Mouse (Mus musculus) hindbrain, embryonic 16.5 days (tissue): ENCODE measurements at regions not wholly inside any gene's neighbourhood (a gene's known extent, or its start where the extent isn't known, plus 50 kb on each side); places are given as distances from the start of the nearest gene placed in this dataset.

Experiments used
- ATAC-seq: fragments of 200-750 bp; cut with Nextera tagmentation; 2 replicates; pipeline ENCODE4 v1.8.0; 2017; ENCODE audit warnings: moderate TSS enrichment, moderate library complexity
- H3K27ac ChIP-seq: fragments of 300-500 bp; sonication (generic); 2 replicates; pipeline ENCODE4 v1.5.1; 2014; ENCODE audit warnings: low read depth, mild to moderate bottlenecking, control low read depth, low read length, moderate library complexity
- H3K27me3 ChIP-seq: fragments of 300-500 bp; sonication (generic); replicated peaks from 2 replicates; pipeline ENCODE4 v1.6.1; 2014; ENCODE audit warnings: low read length; ENCODE audit not compliant: control insufficient read depth, insufficient read depth
- H3K36me3 ChIP-seq: fragments of 300-500 bp; sonication (generic); 2 replicates; pipeline ENCODE4 v1.6.1; 2014; ENCODE audit warnings: mild to moderate bottlenecking, low read length, moderate library complexity, mixed read lengths; ENCODE audit not compliant: control insufficient read depth, insufficient read depth
- H3K4me1 ChIP-seq: fragments of 300-500 bp; sonication (generic); 2 replicates; pipeline ENCODE4 v1.6.1; 2014; ENCODE audit warnings: low read depth, low read length; ENCODE audit not compliant: control insufficient read depth, insufficient read depth
- H3K4me2 ChIP-seq: fragments of 300-500 bp; sonication (generic); 2 replicates; pipeline ENCODE4 v1.6.1; 2014; ENCODE audit warnings: mild to moderate bottlenecking, low read length, control low read depth, moderate library complexity
- H3K4me3 ChIP-seq: fragments of 300-500 bp; sonication (generic); 2 replicates; pipeline ENCODE4 v1.5.1; 2014; ENCODE audit warnings: mild to moderate bottlenecking, low read length, control low read depth, moderate library complexity
- H3K9ac ChIP-seq: fragments of 300-500 bp; sonication (generic); 2 replicates; pipeline ENCODE4 v1.6.1; 2014; ENCODE audit warnings: low read depth, mild to moderate bottlenecking, control low read depth, low read length, moderate library complexity
- H3K9me3 ChIP-seq: fragments of 300-500 bp; sonication (generic); 2 replicates; pipeline ENCODE4 v1.6.1; 2014; ENCODE audit warnings: mild to moderate bottlenecking, low read length, moderate library complexity; ENCODE audit not compliant: control insufficient read depth
- WGBS: fragments of 180-500 bp; shearing (Covaris S2); extraction: QIAGEN DNeasy Blood & Tissue Kit; methylation state at CpG from one replicate; pipeline ENCODE4 v1.1.7; 2014; 5-methylcytosine and 5-hydroxymethylcytosine counted together

DNA sequence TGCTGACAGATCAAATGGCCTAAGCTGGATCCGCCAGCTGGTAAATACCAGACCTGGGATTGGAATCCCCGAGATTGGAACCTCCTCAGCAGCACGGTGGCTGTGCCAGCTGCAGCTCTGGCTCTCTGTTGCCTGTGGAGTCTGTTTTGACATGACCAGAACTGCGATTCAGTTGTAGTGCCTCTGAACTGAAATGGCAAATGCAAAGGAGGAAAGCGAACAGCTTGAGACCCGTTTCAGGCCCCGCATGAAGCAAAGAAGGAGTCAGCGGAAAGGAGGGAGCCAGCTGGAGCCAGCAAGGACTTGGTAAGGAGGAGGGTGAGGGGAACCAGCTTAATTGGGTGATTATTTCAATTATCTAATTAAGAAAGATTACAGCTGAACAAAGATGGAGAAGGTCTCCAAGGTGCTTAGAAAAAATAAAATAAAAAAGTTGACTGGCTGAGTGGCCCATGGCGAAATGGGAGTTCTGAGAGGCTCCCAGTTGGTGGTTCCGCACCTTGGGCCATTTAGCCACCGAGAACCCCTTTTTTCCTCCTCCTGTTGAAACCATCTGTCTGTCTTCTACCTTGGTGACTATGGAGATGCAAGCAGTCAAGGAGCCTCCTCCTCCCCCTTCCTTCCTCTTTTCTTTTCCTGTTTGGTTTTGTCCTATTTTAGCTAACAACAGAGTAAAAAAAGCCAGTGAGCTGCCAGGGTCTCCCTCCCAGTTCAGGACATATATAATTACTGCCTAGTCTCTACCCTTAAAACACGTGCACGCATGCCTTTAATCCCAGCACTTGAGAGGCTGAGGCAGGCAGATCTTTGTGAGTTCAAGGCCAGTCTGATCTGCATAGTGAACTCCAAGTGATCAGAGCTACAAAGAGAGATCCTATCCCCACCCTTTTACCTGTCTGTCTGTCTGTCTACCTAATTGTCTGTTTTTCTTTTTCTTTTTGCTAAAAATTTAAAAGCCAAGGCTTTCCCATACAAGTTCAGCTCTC, 54.3 kb upstream of the Rybp start:
- no peak overlapping the region for H3K9ac ChIP-seq
- peaks cover 4% of the 10 kb centered on the region; the same call in 1 of the 2 replicates for H3K4me1 ChIP-seq
- H3K4me2 ChIP-seq, result no peak overlapping the region
- ATAC-seq, result no peak
- no peak overlapping the region for H3K27ac ChIP-seq
- 47% methylated on average over 13 of the region's 13 CpGs for WGBS
- no peaks in the 10 kb centered on the region for H3K9me3 ChIP-seq
- no peak overlapping the region for H3K4me3 ChIP-seq
- H3K36me3 ChIP-seq, result no peaks in the 10 kb centered on the region
- peaks cover 4% of the 10 kb centered on the region; the same call in 1 of the 2 replicates for H3K27me3 ChIP-seq

GRCm38 (mm10) chr6:100338291-100338690, 51.0 kb upstream of the Rybp start:
- WGBS, result 96% methylated on average over 4 of the region's 4 CpGs
- no peaks in the 10 kb centered on the region for H3K9me3 ChIP-seq
- peaks cover 4% of the 10 kb centered on the region; the same call in 1 of the 2 replicates for H3K27me3 ChIP-seq
- no peak overlapping the region for H3K4me2 ChIP-seq
- no peak overlapping the region for H3K9ac ChIP-seq
- no peak overlapping the region for H3K27ac ChIP-seq
- ATAC-seq, result no peak
- H3K4me1 ChIP-seq, result peaks cover 8% of the 10 kb centered on the region
- no peak overlapping the region for H3K4me3 ChIP-seq
- H3K36me3 ChIP-seq, result no peaks in the 10 kb centered on the region
